46 mouse cellular contexts compared by ENCODE assay signal in genomic region chr3:107636236-107636635, GRCm38 (mm10). TPM values are rescaled to one million over a fixed set of nuclear protein-coding genes. Genes with fewer than 3 reads are reported as not detected.
"Had no signal": no experiment of that assay in that cellular context is flagged by ENCODE, and none has a peak within 500 bp of the region (broad histone marks: within the 10 kb centered on the region; RNA-seq: fewer than 3 reads in every experiment).

No protein-coding gene starts in this region.

- H3K4me2 ChIP-seq: limb, embryonic 12.5 days; limb, embryonic 13.5 days; limb, embryonic 15.5 days; liver, embryonic 11.5 days; liver, embryonic 12.5 days; liver, embryonic 13.5 days; liver, embryonic 15.5 days; lung, embryonic 14.5 days; lung, embryonic 15.5 days; midbrain, embryonic 12.5 days; midbrain, embryonic 13.5 days; midbrain, embryonic 15.5 days; neural tube, embryonic 12.5 days; neural tube, embryonic 13.5 days had no signal

- ATAC-seq: liver, embryonic 12.5 days; liver, postnatal 0 days; lung, postnatal 0 days; midbrain, embryonic 13.5 days; midbrain, embryonic 15.5 days; midbrain, embryonic 16.5 days had no signal

- DNase-seq: left cerebral cortex, postnatal 4 days; liver; liver, embryonic 13.5 days; liver, postnatal 0 days; lung, adult 18-20 months; lung, adult 2 months; lung, embryonic 14.5 days; lung, postnatal 10 days; lung, postnatal 14 days; lung, postnatal 36 days; lung, postnatal 4 days; midbrain, embryonic 14.5 days had no signal

- H3K27me3 ChIP-seq: limb, embryonic 12.5 days; limb, embryonic 13.5 days; limb, embryonic 15.5 days; liver, embryonic 12.5 days; liver, embryonic 13.5 days; liver, embryonic 15.5 days; lung, embryonic 15.5 days; megakaryocyte, embryonic 14.5 days; midbrain, embryonic 12.5 days; midbrain, embryonic 13.5 days; midbrain, embryonic 15.5 days; neural tube, embryonic 12.5 days; neural tube, embryonic 13.5 days had no signal

- H3K27ac ChIP-seq: limb, embryonic 10.5 days; limb, embryonic 12.5 days; limb, embryonic 13.5 days; limb, embryonic 15.5 days; liver, embryonic 12.5 days; liver, embryonic 13.5 days; liver, embryonic 14.5 days; liver, embryonic 15.5 days; lung, embryonic 15.5 days; macrophage; midbrain, embryonic 10.5 days; midbrain, embryonic 12.5 days; midbrain, embryonic 13.5 days; midbrain, embryonic 15.5 days; neural tube, embryonic 12.5 days; neural tube, embryonic 13.5 days had no signal

- H3K9me3 ChIP-seq: limb, embryonic 10.5 days; limb, embryonic 12.5 days; limb, embryonic 13.5 days; limb, embryonic 15.5 days; liver, embryonic 12.5 days; liver, embryonic 13.5 days; liver, embryonic 15.5 days; lung, embryonic 15.5 days; megakaryocyte, embryonic 14.5 days; midbrain, embryonic 10.5 days; midbrain, embryonic 12.5 days; midbrain, embryonic 13.5 days; midbrain, embryonic 15.5 days; neural tube, embryonic 12.5 days; neural tube, embryonic 13.5 days had no signal

- H3K36me3 ChIP-seq: limb, embryonic 10.5 days; limb, embryonic 12.5 days; limb, embryonic 13.5 days; limb, embryonic 15.5 days; liver, embryonic 12.5 days; liver, embryonic 13.5 days; liver, embryonic 15.5 days; lung, embryonic 15.5 days; midbrain, embryonic 10.5 days; midbrain, embryonic 12.5 days; midbrain, embryonic 13.5 days; midbrain, embryonic 15.5 days; neural tube, embryonic 12.5 days; neural tube, embryonic 13.5 days had no signal

- H3K4me1 ChIP-seq: limb, embryonic 12.5 days; limb, embryonic 13.5 days; limb, embryonic 15.5 days; lung, embryonic 15.5 days; midbrain, embryonic 12.5 days; neural tube, embryonic 12.5 days had no signal

- H3K4me3 ChIP-seq: limb, embryonic 10.5 days; limb, embryonic 12.5 days; limb, embryonic 13.5 days; limb, embryonic 15.5 days; liver, embryonic 12.5 days; liver, embryonic 13.5 days; liver, embryonic 15.5 days; lung, embryonic 15.5 days; megakaryocyte, embryonic 14.5 days; midbrain, embryonic 10.5 days; midbrain, embryonic 12.5 days; midbrain, embryonic 13.5 days; midbrain, embryonic 15.5 days; myocyte; neural tube, embryonic 12.5 days; neural tube, embryonic 13.5 days had no signal

- H3K9ac ChIP-seq: limb, embryonic 12.5 days; limb, embryonic 13.5 days; limb, embryonic 15.5 days; liver, embryonic 12.5 days; liver, embryonic 13.5 days; liver, embryonic 14.5 days; liver, embryonic 15.5 days; liver, postnatal 0 days; lung, embryonic 14.5 days; lung, embryonic 15.5 days; midbrain, embryonic 12.5 days; midbrain, embryonic 13.5 days; midbrain, embryonic 15.5 days; neural tube, embryonic 12.5 days; neural tube, embryonic 13.5 days had no signal

RNA-seq across cellular contexts. Expression of gene Gm10961, which starts 5.1 kb away (rescaled TPM):
- total RNA-seq: left cerebral cortex, postnatal 10 days; left cerebral cortex, postnatal 14 days; left cerebral cortex, postnatal 25 days; left cerebral cortex, postnatal 36 days; left cerebral cortex, postnatal 4 days; liver, adult 2 months; megakaryocyte progenitor cell, adult 5-6 weeks; megakaryocyte, adult 5-6 weeks; megakaryocyte-erythroid progenitor cell, adult 5-6 weeks; monocyte, adult 5-6 weeks had no signal
- polyA plus RNA-seq: limb, embryonic 10.5 days; limb, embryonic 11.5 days; limb, embryonic 12.5 days; limb, embryonic 13.5 days; limb, embryonic 14.5 days; limb, embryonic 15.5 days; liver, adult 2 months; liver, embryonic 11.5 days; liver, embryonic 12.5 days; liver, embryonic 13.5 days; liver, embryonic 14.5 days; liver, embryonic 15.5 days; liver, embryonic 16.5 days; liver, postnatal 0 days; lung, adult 2 months; lung, embryonic 14.5 days; lung, embryonic 15.5 days; lung, embryonic 16.5 days; lung, postnatal 0 days; macrophage; midbrain, embryonic 10.5 days; midbrain, embryonic 12.5 days; midbrain, embryonic 13.5 days; midbrain, embryonic 14.5 days; midbrain, embryonic 15.5 days; midbrain, embryonic 16.5 days; myocyte; neural tube, embryonic 11.5 days; neural tube, embryonic 12.5 days; neural tube, embryonic 13.5 days had no signal

RNA-seq across cellular contexts. Expression of gene Alx3, which starts 41.4 kb away (rescaled TPM):
- total RNA-seq: liver, adult 2 months; megakaryocyte progenitor cell, adult 5-6 weeks; megakaryocyte, adult 5-6 weeks; megakaryocyte-erythroid progenitor cell, adult 5-6 weeks; monocyte, adult 5-6 weeks had no signal
- polyA plus RNA-seq: liver, adult 2 months; liver, embryonic 14.5 days; liver, postnatal 0 days; lung, adult 2 months; lung, embryonic 14.5 days; lung, postnatal 0 days; macrophage; myocyte; neural tube, embryonic 13.5 days had no signal
